Mouse (Mus musculus) adrenal gland, postnatal 10 days (tissue): ENCODE measurements at regions not wholly inside any gene's neighbourhood (a gene's known extent, or its start where the extent isn't known, plus 50 kb on each side); places are given as distances from the start of the nearest gene placed in this dataset.
"Not testable (repeated sequence)": the region's sequence is repeated elsewhere in the genome, so short reads cannot be mapped to it uniquely, and the experiment has no call there.

Source experiments
- DNase-seq: peaks from one replicate; pipeline ENCODE4 v3.0.0; 2021; ENCODE audit warnings: mixed read lengths

- no peak for DNase-seq
These were observed 297.0 kb downstream of the Edem1 start for GRCm38 (mm10) chr6:109125447-109125846.

- DNase-seq = no peak
These were observed 298.8 kb downstream of the Edem1 start for GRCm38 (mm10) chr6:109127203-109127602.

GRCm38 (mm10) chr6:109146111-109146510, 317.7 kb downstream of the Edem1 start:
- DNase-seq = no peak

- no peak for DNase-seq
These were observed 320.6 kb downstream of the Edem1 start for GRCm38 (mm10) chr6:109149043-109149442.

- DNase-seq = peak; percentile 81
These were observed 321.8 kb downstream of the Edem1 start for GRCm38 (mm10) chr6:109150023-109150911.

- no peak for DNase-seq
These were observed 322.4 kb downstream of the Edem1 start for GRCm38 (mm10) chr6:109150912-109151256.

GRCm38 (mm10) chr6:109153624-109154023, 325.2 kb downstream of the Edem1 start:
- DNase-seq = no peak

- no peak for DNase-seq
These were observed 331.1 kb downstream of the Edem1 start for GRCm38 (mm10) chr6:109159561-109159960.

- DNase-seq = no peak
These were observed 339.0 kb downstream of the Edem1 start for GRCm38 (mm10) chr6:109167439-109167838.

GRCm38 (mm10) chr6:109172104-109172850, 343.8 kb downstream of the Edem1 start:
- DNase-seq = peak; percentile 8

- DNase-seq = no peak
These were observed 344.6 kb downstream of the Edem1 start for GRCm38 (mm10) chr6:109173015-109173414.

- DNase-seq = no peak
These were observed 348.4 kb downstream of the Edem1 start for GRCm38 (mm10) chr6:109176876-109177275.

GRCm38 (mm10) chr6:109182878-109183277, 354.4 kb downstream of the Edem1 start:
- DNase-seq = no peak

GRCm38 (mm10) chr6:109193061-109193460, 364.6 kb downstream of the Edem1 start:
- DNase-seq = not testable (repeated sequence)

- no peak for DNase-seq
These were observed 365.2 kb downstream of the Edem1 start for GRCm38 (mm10) chr6:109193603-109194002.

GRCm38 (mm10) chr6:109209699-109210098, 381.3 kb downstream of the Edem1 start:
- DNase-seq = no peak

- no peak for DNase-seq
These were observed 401.9 kb downstream of the Edem1 start for GRCm38 (mm10) chr6:109230391-109230790.

- DNase-seq = no peak
These were observed 405.0 kb downstream of the Edem1 start for GRCm38 (mm10) chr6:109233426-109233825.

- DNase-seq = no peak
These were observed 417.2 kb downstream of the Edem1 start for GRCm38 (mm10) chr6:109245666-109246065.

- not testable (repeated sequence) for DNase-seq
These were observed 418.1 kb downstream of the Edem1 start for GRCm38 (mm10) chr6:109246510-109246909.
